Mouse (Mus musculus) c-Kit-positive CD71-positive TER-119-negative erythroid progenitor cells, embryonic 14.5 days (primary cell): ENCODE results near the gene Htr7.

ENCODE experiments used
- DNase-seq: peaks from one replicate; pipeline ENCODE4 v3.0.0-alpha.2; 2013; ENCODE audit warnings: low read depth

Htr7 gene

DNA sequence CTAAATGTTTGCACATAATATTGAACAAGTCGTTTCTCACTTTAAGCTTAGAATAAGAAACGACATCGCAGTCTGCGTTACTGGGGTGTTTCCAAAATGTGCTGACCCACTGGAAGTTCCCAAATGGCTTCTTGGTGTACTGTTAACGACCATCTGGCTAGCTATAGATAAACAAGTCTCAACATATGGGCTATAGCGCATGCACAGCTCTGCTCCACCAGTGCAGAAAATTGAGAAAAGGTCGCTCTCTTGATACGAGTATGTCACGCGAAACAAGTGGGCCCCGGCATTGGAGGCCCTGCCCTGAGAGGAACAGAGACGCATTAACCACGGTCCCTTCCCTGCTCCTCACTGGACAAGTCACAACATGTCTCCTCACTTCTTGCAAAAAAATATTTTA, 101.6 kb downstream of the Htr7 start:
- DNase-seq: no peak

DNA sequence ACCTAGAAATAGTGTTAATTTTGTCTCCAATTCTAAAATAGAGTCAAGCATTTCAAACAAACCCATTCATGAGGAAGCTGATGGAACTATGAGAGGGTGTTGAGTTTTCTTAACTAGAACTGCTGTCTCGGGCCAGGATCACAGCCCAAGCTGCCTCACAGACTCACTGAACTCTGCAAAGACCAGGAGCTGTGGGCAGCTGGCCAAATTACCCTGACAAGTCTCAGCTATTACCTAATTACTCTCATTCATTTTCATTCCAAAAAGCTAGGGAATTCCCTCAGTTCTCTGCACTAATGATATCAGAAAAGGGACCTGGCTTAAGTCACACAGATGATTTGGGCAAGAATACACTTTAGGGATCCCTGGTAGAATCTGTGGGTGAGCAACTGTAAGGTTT, 107.4 kb downstream of the Htr7 start:
- DNase-seq: no peak

DNA sequence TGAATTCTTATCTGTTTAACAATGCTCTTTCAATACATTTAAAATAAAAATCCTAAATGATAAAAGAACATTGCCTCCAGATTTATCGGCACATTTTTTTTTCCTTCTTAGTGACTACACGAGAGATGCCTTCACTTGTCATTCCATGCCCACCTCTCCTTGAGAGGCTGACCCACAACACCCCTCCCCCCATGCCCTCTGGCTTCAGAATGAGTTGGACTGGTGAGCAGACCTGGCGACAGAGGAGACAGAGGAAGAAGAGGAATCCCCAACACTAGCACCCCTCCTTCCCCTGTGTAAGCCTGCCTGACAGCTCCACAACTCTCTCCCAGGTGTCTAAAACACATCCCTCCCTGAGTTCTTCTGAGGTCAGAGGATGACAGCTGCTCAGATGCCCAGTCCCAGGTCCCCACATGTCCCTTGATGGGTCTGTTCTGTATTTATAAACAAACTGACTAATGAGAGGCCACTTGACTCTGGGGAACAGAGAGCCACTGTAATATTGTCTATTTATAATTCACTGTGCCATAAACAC, 132.3 kb downstream of the Htr7 start:
- no peak for DNase-seq

DNA sequence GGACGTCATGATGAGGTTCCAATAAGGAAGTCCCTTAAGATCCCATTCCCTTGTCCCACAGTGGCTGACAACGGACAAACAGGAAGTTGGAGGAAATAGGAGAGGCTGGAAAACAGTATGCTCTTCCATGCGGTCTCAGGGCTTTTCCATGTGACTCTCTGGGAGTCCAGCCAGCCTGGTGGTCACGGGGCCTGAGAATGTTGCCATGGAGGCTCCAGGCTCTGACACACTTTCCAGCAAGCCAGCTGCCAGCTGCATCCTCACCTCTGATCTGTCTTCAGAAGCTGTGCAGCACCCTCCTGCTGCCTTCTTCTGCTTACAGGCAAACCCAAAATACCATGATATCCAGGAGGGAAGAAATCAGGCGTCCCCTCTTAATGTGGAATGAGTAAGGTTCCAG, 132.9 kb downstream of the Htr7 start:
- no peak for DNase-seq
